Mouse (Mus musculus): Measurements from ENCODE around the gene 1700029F12Rik. TPM values are rescaled to one million over a fixed set of nuclear protein-coding genes. Genes with fewer than 3 reads are reported as not detected.
"Not testable (repeated sequence)": the region's sequence is repeated elsewhere in the genome, so short reads cannot be mapped to it uniquely, and the experiment has no call there.

1700029F12Rik gene
- not detected for total RNA-seq (2022)

- no peak for DNase-seq (ENCODE audit: low spot score in 2 of 2)
These were observed at the start of gene 1700029F12Rik for GRCm38 (mm10) chr13:97034262-97034661. 1700029F12Rik (minus strand) TSS chr13:97034362.

GRCm38 (mm10) chr13:97082432-97082831, 48.3 kb upstream of the 1700029F12Rik start:
- DNase-seq (ENCODE audit: low spot score in 2 of 2): no peak

GRCm38 (mm10) chr13:97080615-97081014, 46.5 kb upstream of the 1700029F12Rik start:
- DNase-seq (ENCODE audit: low spot score in 2 of 2): no peak

- DNase-seq (ENCODE audit: low spot score in 2 of 2): no peak
These were observed 46.0 kb upstream of the 1700029F12Rik start for GRCm38 (mm10) chr13:97080201-97080600.

GRCm38 (mm10) chr13:97077556-97077955, 43.4 kb upstream of the 1700029F12Rik start:
- no peak for DNase-seq (ENCODE audit: low spot score in 2 of 2)

- DNase-seq (ENCODE audit: low spot score in 2 of 2): no peak
These were observed 39.3 kb upstream of the 1700029F12Rik start for GRCm38 (mm10) chr13:97073497-97073896.

- peak; percentile 26 to 41 for DNase-seq (ENCODE audit: low spot score in 2 of 2)
These were observed 37.6 kb upstream of the 1700029F12Rik start for GRCm38 (mm10) chr13:97071626-97072241.

GRCm38 (mm10) chr13:97070931-97071625, 36.9 kb upstream of the 1700029F12Rik start:
- DNase-seq (ENCODE audit: low spot score in 2 of 2): peak in 1 of 2 experiments; percentile 25

- no peak for DNase-seq (ENCODE audit: low spot score in 2 of 2)
These were observed 34.0 kb upstream of the 1700029F12Rik start for GRCm38 (mm10) chr13:97068151-97068550.

GRCm38 (mm10) chr13:97067691-97068090, 33.5 kb upstream of the 1700029F12Rik start:
- DNase-seq (ENCODE audit: low spot score in 2 of 2): no peak

- DNase-seq (ENCODE audit: low spot score in 2 of 2): no peak
These were observed 32.7 kb upstream of the 1700029F12Rik start, which contains the start of gene Fam169a for GRCm38 (mm10) chr13:97066649-97067550. Fam169a (plus strand) TSS chr13:97067286.

GRCm38 (mm10) chr13:97064844-97065621, 30.9 kb upstream of the 1700029F12Rik start:
- DNase-seq (ENCODE audit: low spot score in 2 of 2): not testable (repeated sequence)

- DNase-seq (ENCODE audit: low spot score in 2 of 2): no peak
These were observed 30.3 kb upstream of the 1700029F12Rik start for GRCm38 (mm10) chr13:97064413-97064812.

GRCm38 (mm10) chr13:97063431-97063830, 29.3 kb upstream of the 1700029F12Rik start:
- no peak for DNase-seq (ENCODE audit: low spot score in 2 of 2)

- no peak for DNase-seq (ENCODE audit: low spot score in 2 of 2)
These were observed 28.0 kb upstream of the 1700029F12Rik start for GRCm38 (mm10) chr13:97062151-97062550.

GRCm38 (mm10) chr13:97060331-97060730, 26.2 kb upstream of the 1700029F12Rik start:
- DNase-seq (ENCODE audit: low spot score in 2 of 2): no peak

- DNase-seq (ENCODE audit: low spot score in 2 of 2): no peak
These were observed 25.6 kb upstream of the 1700029F12Rik start for GRCm38 (mm10) chr13:97059746-97060145.

- no peak for DNase-seq (ENCODE audit: low spot score in 2 of 2)
These were observed 23.7 kb upstream of the 1700029F12Rik start for GRCm38 (mm10) chr13:97057817-97058216.

GRCm38 (mm10) chr13:97053844-97054243, 19.7 kb upstream of the 1700029F12Rik start:
- no peak for DNase-seq (ENCODE audit: low spot score in 2 of 2)

- DNase-seq (ENCODE audit: low spot score in 2 of 2): peak in 1 of 2 experiments; percentile 71
These were observed 18.5 kb upstream of the 1700029F12Rik start for GRCm38 (mm10) chr13:97052667-97053066.

GRCm38 (mm10) chr13:97051158-97051557, 17.0 kb upstream of the 1700029F12Rik start:
- no peak for DNase-seq (ENCODE audit: low spot score in 2 of 2)
